Mouse (Mus musculus): ENCODE data around the gene Hsd11b2. TPM values are rescaled to one million over a fixed set of nuclear protein-coding genes. Genes with fewer than 3 reads are reported as not detected.

Gene Hsd11b2
- polyA plus RNA-seq, 1 experiment from 2014 or later: 1.7 TPM

GRCm38 (mm10) chr8:105571810-105572209 lies 53.3 kb downstream of the Hsd11b2 start:
- no peak for ATAC-seq (replicated peaks)
- Histone ChIP-seq H3K4me2 (replicated peaks) (no peak overlapping the region), H3K27ac (replicated peaks) (no peak overlapping the region), H3K36me3 (no peaks in the 10 kb centered on the region), H3K9me3 (no peaks in the 10 kb centered on the region), H3K4me1 (peaks cover 6% of the 10 kb centered on the region), H3K9ac (replicated peaks) (no peak overlapping the region), H3K27me3 (no peaks in the 10 kb centered on the region), H3K4me3 (no peak overlapping the region)
- 93% methylated on average over 9 of the region's 9 CpGs for WGBS

- Histone ChIP-seq H3K4me1 (no peaks in the 10 kb centered on the region), H3K4me2 (replicated peaks) (no peak overlapping the region), H3K4me3 (no peak overlapping the region), H3K27me3 (no peaks in the 10 kb centered on the region), H3K9me3 (no peaks in the 10 kb centered on the region), H3K27ac (replicated peaks) (no peak overlapping the region), H3K36me3 (no peaks in the 10 kb centered on the region), H3K9ac (replicated peaks) (no peak overlapping the region)
- no peak for ATAC-seq (replicated peaks)
These were observed 54.9 kb downstream of the Hsd11b2 start for GRCm38 (mm10) chr8:105573427-105573826.

Other genes starting within 250 kb of the Hsd11b2 start
- 0.15 and 0.34 TPM in 2 replicates for gene Hsf4, start 249.0 kb upstream of the Hsd11b2 start, polyA plus RNA-seq (2015; fragmentation: Nextera tagmentation; extraction: Ambion mirVana)
- 2.0 and 2.2 TPM in 2 replicates for gene Nol3, start 242.6 kb upstream of the Hsd11b2 start, polyA plus RNA-seq (2015; fragmentation: Nextera tagmentation; extraction: Ambion mirVana)
- 96.2 and 101 TPM in 2 replicates for gene 4931428F04Rik, start 228.9 kb upstream of the Hsd11b2 start, polyA plus RNA-seq (2015; fragmentation: Nextera tagmentation; extraction: Ambion mirVana)
- gene Exoc3l, start 222.7 kb upstream of the Hsd11b2 start, polyA plus RNA-seq (2015; fragmentation: Nextera tagmentation; extraction: Ambion mirVana): 10.1 and 11.9 TPM in 2 replicates
- 44.2 and 48.1 TPM in 2 replicates for gene E2f4, start 221.1 kb upstream of the Hsd11b2 start, polyA plus RNA-seq (2015; fragmentation: Nextera tagmentation; extraction: Ambion mirVana)
- 0.84 and 0.98 TPM in 2 replicates for gene Elmo3, start 213.2 kb upstream of the Hsd11b2 start, polyA plus RNA-seq (2015; fragmentation: Nextera tagmentation; extraction: Ambion mirVana)
- 0.59 and 0.83 TPM in 2 replicates for gene Lrrc29, start 192.5 kb upstream of the Hsd11b2 start, polyA plus RNA-seq (2015; fragmentation: Nextera tagmentation; extraction: Ambion mirVana)
- 116 and 120 TPM in 2 replicates for gene Tmem208, start 192.4 kb upstream of the Hsd11b2 start, polyA plus RNA-seq (2015; fragmentation: Nextera tagmentation; extraction: Ambion mirVana)
- gene Fhod1, start 170.8 kb upstream of the Hsd11b2 start, polyA plus RNA-seq (2015; fragmentation: Nextera tagmentation; extraction: Ambion mirVana): 0.34 and 0.48 TPM in 2 replicates
- gene Slc9a5, start 169.9 kb upstream of the Hsd11b2 start, polyA plus RNA-seq (2015; fragmentation: Nextera tagmentation; extraction: Ambion mirVana): 6.9 and 7.9 TPM in 2 replicates
- 1.1 and 1.7 TPM in 2 replicates for gene Plekhg4, start 145.5 kb upstream of the Hsd11b2 start, polyA plus RNA-seq (2015; fragmentation: Nextera tagmentation; extraction: Ambion mirVana)
- 0.10 TPM in 1 of 2 replicates, not detected in the other for gene Kctd19, start 105.3 kb upstream of the Hsd11b2 start, polyA plus RNA-seq (2015; fragmentation: Nextera tagmentation; extraction: Ambion mirVana)
- gene Lrrc36, start 105.2 kb upstream of the Hsd11b2 start, polyA plus RNA-seq (2015; fragmentation: Nextera tagmentation; extraction: Ambion mirVana): 0.52 and 0.88 TPM in 2 replicates
- 35.1 and 54.8 TPM in 2 replicates for gene Tppp3, start 47.2 kb upstream of the Hsd11b2 start, polyA plus RNA-seq (2015; fragmentation: Nextera tagmentation; extraction: Ambion mirVana)
- gene Zdhhc1, start 21.9 kb upstream of the Hsd11b2 start, polyA plus RNA-seq (2015; fragmentation: Nextera tagmentation; extraction: Ambion mirVana): 28.8 and 31.3 TPM in 2 replicates
- gene Atp6v0d1, start 47.3 kb downstream of the Hsd11b2 start, polyA plus RNA-seq (2015; fragmentation: Nextera tagmentation; extraction: Ambion mirVana): 184 and 193 TPM in 2 replicates
- gene Ripor1, start 86.5 kb downstream of the Hsd11b2 start, polyA plus RNA-seq (2015; fragmentation: Nextera tagmentation; extraction: Ambion mirVana): 26.5 and 29.0 TPM in 2 replicates
- 150 and 152 TPM in 2 replicates for gene Ctcf, start 117.8 kb downstream of the Hsd11b2 start, polyA plus RNA-seq (2015; fragmentation: Nextera tagmentation; extraction: Ambion mirVana)
- gene Agrp, start 118.6 kb downstream of the Hsd11b2 start, polyA plus RNA-seq (2015; fragmentation: Nextera tagmentation; extraction: Ambion mirVana): 0.47 and 0.69 TPM in 2 replicates
- 12.1 and 12.3 TPM in 2 replicates for gene Carmil2, start 167.5 kb downstream of the Hsd11b2 start, polyA plus RNA-seq (2015; fragmentation: Nextera tagmentation; extraction: Ambion mirVana)
- gene Acd, start 182.3 kb downstream of the Hsd11b2 start, polyA plus RNA-seq (2015; fragmentation: Nextera tagmentation; extraction: Ambion mirVana): 105 and 107 TPM in 2 replicates
- gene Pard6a, start 182.4 kb downstream of the Hsd11b2 start, polyA plus RNA-seq (2015; fragmentation: Nextera tagmentation; extraction: Ambion mirVana): 47.1 and 52.0 TPM in 2 replicates
- gene 4933405L10Rik, start 188.9 kb downstream of the Hsd11b2 start, polyA plus RNA-seq (2015; fragmentation: Nextera tagmentation; extraction: Ambion mirVana): 0.15 TPM in 1 of 2 replicates, not detected in the other
- gene Enkd1, start 189.5 kb downstream of the Hsd11b2 start, polyA plus RNA-seq (2015; fragmentation: Nextera tagmentation; extraction: Ambion mirVana): 17.3 and 19.3 TPM in 2 replicates
- 84.5 and 88.0 TPM in 2 replicates for gene Gfod2, start 239.9 kb downstream of the Hsd11b2 start, polyA plus RNA-seq (2015; fragmentation: Nextera tagmentation; extraction: Ambion mirVana)

All from forebrain, embryonic 15.5 days (tissue).